Comparison of ENCODE assay signal across 8 mouse cellular contexts in the genomic region with DNA sequence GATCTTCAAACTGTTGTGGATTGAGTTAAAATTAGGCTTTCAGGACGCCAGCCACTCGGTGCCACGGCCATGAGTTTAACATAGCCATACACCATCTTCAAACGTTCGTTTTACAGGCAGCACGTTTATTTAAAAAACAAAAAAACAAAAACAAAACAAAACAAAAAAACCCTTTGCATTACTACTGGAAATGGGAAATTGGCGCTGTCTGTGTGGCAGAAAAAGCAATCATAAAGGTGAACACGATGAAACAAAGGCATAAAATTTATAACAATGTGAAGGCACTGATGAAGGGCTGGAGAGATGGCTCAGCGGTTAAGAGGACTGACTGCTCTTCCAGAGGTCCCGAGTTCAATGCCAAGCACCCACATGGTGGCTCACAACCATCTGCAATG. TPM values are rescaled to one million over a fixed set of nuclear protein-coding genes. Genes with fewer than 3 reads are reported as not detected.
A peak's percentile ranks its signal among the peaks of the same experiment; 100 is the strongest.
DNase-seq lines count a peak whose midpoint lies in the region; ATAC-seq and TF ChIP-seq lines count a peak whose summit lies in the region.

A gene (minus strand): TSS at position 96 of the 395 bp plus-strand sequence.

- H3K4me1 ChIP-seq in embryonic facial prominence, embryonic 15.5 days = peaks cover 15% of the 10 kb centered on the region
- H3K4me1 ChIP-seq in hindbrain, postnatal 0 days (ENCODE audit: insufficient read depth, low read length) = peaks cover 9% of the 10 kb centered on the region; the same call in 1 of the 2 replicates
- H3K4me1 ChIP-seq in midbrain, embryonic 16.5 days (ENCODE audit: control insufficient read depth, insufficient read depth, low read length) = peaks cover 8% of the 10 kb centered on the region

- no peak within 1 kb of the TSS for H3K27ac ChIP-seq in layer of hippocampus, adult 2 months
- no peak within 1 kb of the TSS for H3K27ac ChIP-seq in embryonic facial prominence, embryonic 15.5 days (replicated peaks)
- no peak within 1 kb of the TSS for H3K27ac ChIP-seq in hindbrain, postnatal 0 days
- peak within 1 kb of the TSS; percentile 58 for H3K27ac ChIP-seq in midbrain, embryonic 16.5 days (ENCODE audit: low read length)

- intact Hi-C loops in gastrocnemius, postnatal 14 days (cut with DNase I; ENCODE audit: low total_unique reads) = no loop called here

- peak within 1 kb of the TSS; percentile 62 for H3K4me3 ChIP-seq in layer of hippocampus, adult 2 months
- H3K4me3 ChIP-seq in embryonic facial prominence, embryonic 15.5 days (replicated peaks) = peak within 1 kb of the TSS; percentile 48
- H3K4me3 ChIP-seq in hindbrain, postnatal 0 days (ENCODE audit: low read length) = peak within 1 kb of the TSS; percentile 43
- H3K4me3 ChIP-seq in midbrain, embryonic 16.5 days (ENCODE audit: low read depth, low read length) = peak within 1 kb of the TSS; percentile 43

- H3K9ac ChIP-seq in embryonic facial prominence, embryonic 15.5 days = peak within 1 kb of the TSS; percentile 39
- peak within 1 kb of the TSS; percentile 22; the same call in 1 of the 2 replicates for H3K9ac ChIP-seq in hindbrain, postnatal 0 days (replicated peaks; ENCODE audit: low read length)
- H3K9ac ChIP-seq in midbrain, embryonic 16.5 days (ENCODE audit: low read depth, low read length) = peak within 1 kb of the TSS; percentile 59

- no peaks in the 10 kb centered on the region for H3K36me3 ChIP-seq in embryonic facial prominence, embryonic 15.5 days
- no peaks in the 10 kb centered on the region for H3K36me3 ChIP-seq in hindbrain, postnatal 0 days (ENCODE audit: insufficient read depth, low read length)
- H3K36me3 ChIP-seq in midbrain, embryonic 16.5 days (ENCODE audit: control insufficient read depth, insufficient read depth, low read length) = no peaks in the 10 kb centered on the region

- WGBS in embryonic facial prominence, embryonic 15.5 days = 30% methylated on average over 10 of the region's 10 CpGs
- 29% methylated on average over 10 of the region's 10 CpGs for WGBS in hindbrain, postnatal 0 days
- 30% methylated on average over 10 of the region's 10 CpGs for WGBS in midbrain, embryonic 16.5 days

- TF ChIP-seq CTCF in layer of hippocampus, adult 2 months (conservative IDR thresholded peaks at IDR 0.05) = no peak
- no peak for TF ChIP-seq CTCF in hindbrain, postnatal 0 days (IDR thresholded peaks at IDR 0.05; ENCODE audit: low read depth)

- no peak for DNase-seq in layer of hippocampus, adult 2 months (ENCODE audit: low spot score in 2 of 2)
- no peak for DNase-seq in layer of hippocampus, postnatal 14 days (ENCODE audit: low spot score in 2 of 2)
- no peak for DNase-seq in hindbrain, postnatal 0 days (ENCODE audit: low spot score)
- no peak for DNase-seq in gastrocnemius, postnatal 14 days
- no peak for DNase-seq in gastrocnemius, adult 8-10 months (ENCODE audit: low spot score in 2 of 2)

- ATAC-seq in embryonic facial prominence, embryonic 15.5 days (ENCODE audit: insufficient number of reproducible peaks, low FRiP score, low TSS enrichment, low read depth) = no peak
- ATAC-seq in hindbrain, postnatal 0 days = no peak
- ATAC-seq in midbrain, embryonic 16.5 days = no peak
- no peak for ATAC-seq in CD4-positive, CD25-positive, alpha-beta regulatory T cell, adult 4 months

- no peaks in the 10 kb centered on the region for H3K9me3 ChIP-seq in embryonic facial prominence, embryonic 15.5 days (replicated peaks)
- no peaks in the 10 kb centered on the region for H3K9me3 ChIP-seq in hindbrain, postnatal 0 days (ENCODE audit: low read length)
- H3K9me3 ChIP-seq in midbrain, embryonic 16.5 days (replicated peaks; ENCODE audit: control insufficient read depth, low read length, poor library complexity, severe bottlenecking) = no peaks in the 10 kb centered on the region

- peak within 1 kb of the TSS; percentile 88 for H3K4me2 ChIP-seq in embryonic facial prominence, embryonic 15.5 days (replicated peaks)
- peak within 1 kb of the TSS; percentile 95 for H3K4me2 ChIP-seq in hindbrain, postnatal 0 days (ENCODE audit: low read depth, low read length)
- peak within 1 kb of the TSS; percentile 76 for H3K4me2 ChIP-seq in midbrain, embryonic 16.5 days (ENCODE audit: low read length)

- no peaks in the 10 kb centered on the region for H3K27me3 ChIP-seq in embryonic facial prominence, embryonic 15.5 days
- H3K27me3 ChIP-seq in hindbrain, postnatal 0 days (ENCODE audit: insufficient read depth, low read length) = no peaks in the 10 kb centered on the region
- H3K27me3 ChIP-seq in midbrain, embryonic 16.5 days (ENCODE audit: control insufficient read depth, insufficient read depth, low read depth, low read length) = no peaks in the 10 kb centered on the region

RNA-seq across cellular contexts. Expression of the gene that starts here (rescaled TPM):
- total RNA-seq in layer of hippocampus, adult 2 months (2021) = 1 to 10 TPM; 2.0 to 3.3 TPM
- total RNA-seq in layer of hippocampus, postnatal 14 days (2021) = 1 to 10 TPM; 2.6 to 5.0 TPM
- 20.6 and 40.5 TPM in 2 replicates for polyA plus RNA-seq in embryonic facial prominence, embryonic 15.5 days (2015; fragmentation: Nextera tagmentation; extraction: Ambion mirVana)
- 2.3 and 5.1 TPM in 2 replicates for total RNA-seq in hindbrain, postnatal 0 days (2014; rRNA removed)
- polyA plus RNA-seq in hindbrain, postnatal 0 days (2015; fragmentation: Nextera tagmentation; extraction: Ambion mirVana) = 8.3 and 9.0 TPM in 2 replicates
- polyA plus RNA-seq in midbrain, embryonic 16.5 days (2015; fragmentation: Nextera tagmentation; extraction: Ambion mirVana) = 11.1 and 13.5 TPM in 2 replicates
- polyA plus RNA-seq in CD4-positive, CD25-positive, alpha-beta regulatory T cell, adult 4 months (2017; shearing (Covaris generic)) = not detected
- total RNA-seq in gastrocnemius, postnatal 14 days (2021) = under 1 TPM; 0.78 TPM
- total RNA-seq in gastrocnemius, adult 8-10 months (2022) = 1 to 10 TPM in 3 of 4 experiments, under 1 TPM in 1; 0.92 to 3.3 (median 2.5) TPM
